Mouse (Mus musculus): Measurements from ENCODE around the gene Gcdh. TPM values are rescaled to one million over a fixed set of nuclear protein-coding genes. Genes with fewer than 3 reads are reported as not detected.

The Gcdh gene
- polyA plus RNA-seq, 1 experiment from 2014 or later = 35.7 TPM

DNA sequence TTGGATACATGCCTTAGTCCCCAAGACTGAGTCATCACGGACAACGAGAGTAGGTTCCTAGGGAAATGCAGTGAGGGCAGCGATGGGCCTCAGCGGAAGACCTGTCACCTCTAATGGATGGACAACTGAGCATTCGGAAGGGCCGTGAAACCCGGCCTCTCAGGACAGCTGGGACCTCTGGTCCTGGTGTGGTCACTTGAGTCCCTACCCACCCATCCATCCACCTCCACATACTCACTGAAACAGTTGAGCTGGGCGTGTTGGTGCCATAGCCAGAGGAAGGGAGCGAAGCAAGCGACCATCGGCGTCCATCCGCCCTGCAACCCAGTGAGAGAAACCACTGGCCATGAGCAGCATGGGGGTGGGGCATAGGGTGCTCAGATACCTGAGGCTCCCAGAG, 36.9 kb upstream of the Gcdh start:
- WGBS = 83% methylated on average over 13 of the region's 13 CpGs
- Histone ChIP-seq H3K4me3 (ENCODE audit: low read depth, low read length) (no peak overlapping the region), H3K9ac (ENCODE audit: low read length) (no peak overlapping the region), H3K4me2 (ENCODE audit: low read length) (no peak overlapping the region), H3K36me3 (ENCODE audit: control insufficient read depth, insufficient read depth, low read length) (no peaks in the 10 kb centered on the region), H3K27ac (ENCODE audit: low read depth) (no peak overlapping the region), H3K27me3 (replicated peaks; ENCODE audit: control insufficient read depth, insufficient read depth, low read length) (peaks cover 53% of the 10 kb centered on the region), H3K9me3 (ENCODE audit: control insufficient read depth, low read length) (no peaks in the 10 kb centered on the region), H3K4me1 (replicated peaks; ENCODE audit: control insufficient read depth, insufficient read depth, low read length) (peaks cover 3% of the 10 kb centered on the region; the same call in 1 of the 2 replicates)
- DNase-seq (ENCODE audit: low spot score) = no peak
- ATAC-seq (replicated peaks; ENCODE audit: low FRiP score, low TSS enrichment, low read depth) = no peak

DNA sequence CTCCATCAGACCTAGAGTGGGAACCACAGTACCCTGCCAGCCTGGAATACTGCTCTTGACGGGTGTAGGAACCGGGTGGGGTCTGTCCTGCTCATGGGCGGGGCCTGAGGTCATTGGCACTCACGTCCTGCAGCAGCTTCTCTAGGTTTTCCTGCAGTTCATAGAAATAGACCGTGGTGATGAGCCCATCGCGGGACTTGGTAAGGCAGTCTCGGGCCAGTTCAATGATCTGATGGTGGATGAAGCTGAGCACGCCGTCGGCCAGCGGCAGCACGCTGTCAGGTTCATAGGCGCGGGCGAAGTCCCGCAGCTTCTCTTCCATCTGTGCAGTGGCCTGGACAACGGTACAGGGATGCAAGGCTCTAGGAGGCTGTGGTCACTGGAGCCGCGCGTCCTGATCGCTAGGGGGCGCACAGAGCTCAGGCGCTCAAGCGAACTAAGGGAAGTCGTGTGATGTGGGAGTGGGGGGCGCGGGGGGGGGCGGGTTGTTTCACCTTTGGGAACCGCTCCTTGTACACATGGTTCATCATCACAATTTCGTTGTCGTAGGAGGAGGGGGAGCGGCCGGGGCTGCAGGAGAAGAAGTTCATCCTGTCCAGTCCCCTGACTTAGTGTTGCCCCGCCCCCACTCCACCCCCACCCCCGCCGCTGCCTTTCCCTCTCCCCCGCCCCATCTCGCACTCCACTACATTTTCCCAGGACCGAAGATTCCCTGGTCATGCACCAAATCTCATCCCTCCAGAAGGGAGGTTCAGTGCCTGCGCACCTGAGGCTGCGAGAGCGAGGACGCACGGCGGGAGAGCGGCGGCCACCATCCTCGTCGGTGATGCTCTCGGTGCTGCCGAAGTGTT, 35.0 kb upstream of the Gcdh start:
- Histone ChIP-seq H3K27ac (ENCODE audit: low read depth) (no peak overlapping the region), H3K27me3 (replicated peaks; ENCODE audit: control insufficient read depth, insufficient read depth, low read length) (peaks cover 37% of the 10 kb centered on the region), H3K9ac (ENCODE audit: low read length) (no peak overlapping the region), H3K9me3 (ENCODE audit: control insufficient read depth, low read length) (no peaks in the 10 kb centered on the region), H3K4me3 (ENCODE audit: low read depth, low read length) (peak overlapping the region; percentile 23), H3K4me2 (ENCODE audit: low read length) (peak overlapping the region; percentile 59), H3K36me3 (ENCODE audit: control insufficient read depth, insufficient read depth, low read length) (no peaks in the 10 kb centered on the region), H3K4me1 (replicated peaks; ENCODE audit: control insufficient read depth, insufficient read depth, low read length) (no peaks in the 10 kb centered on the region; the same call in 1 of the 2 replicates)
- peak; percentile 85 for DNase-seq (ENCODE audit: low spot score)
- ATAC-seq (replicated peaks; ENCODE audit: low FRiP score, low TSS enrichment, low read depth) = peak; percentile 76
- WGBS = 3% methylated on average over 48 of the region's 52 CpGs

DNA sequence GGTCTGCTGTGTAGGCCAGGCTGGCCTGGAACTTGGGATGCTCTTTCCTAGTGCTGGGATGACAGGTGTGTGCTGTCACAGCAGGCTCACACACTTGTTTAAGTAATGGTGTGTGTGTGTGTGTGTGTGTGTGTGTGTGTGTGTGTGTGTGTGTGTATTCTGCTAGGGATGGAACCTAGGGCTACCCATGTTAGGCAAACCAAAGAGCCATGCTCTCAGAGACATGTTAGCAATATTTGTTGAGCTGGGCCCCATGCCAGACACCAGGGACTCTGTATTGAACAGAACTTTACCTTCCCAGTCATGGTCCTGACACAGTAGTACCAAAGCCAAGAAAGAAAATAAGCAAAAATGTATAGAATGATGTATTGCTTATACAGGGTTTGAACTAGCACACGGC, 33.8 kb upstream of the Gcdh start:
- H3K27ac ChIP-seq (ENCODE audit: low read depth) = no peak overlapping the region
- DNase-seq (ENCODE audit: low spot score) (no peak), ATAC-seq (replicated peaks; ENCODE audit: low FRiP score, low TSS enrichment, low read depth) (no peak)
- no peak overlapping the region for H3K4me3 ChIP-seq (ENCODE audit: low read depth, low read length)
- H3K9ac ChIP-seq (ENCODE audit: low read length) = no peak overlapping the region
- no peaks in the 10 kb centered on the region for H3K9me3 ChIP-seq (ENCODE audit: control insufficient read depth, low read length)
- peaks cover 39% of the 10 kb centered on the region for H3K27me3 ChIP-seq (replicated peaks; ENCODE audit: control insufficient read depth, insufficient read depth, low read length)
- H3K36me3 ChIP-seq (ENCODE audit: control insufficient read depth, insufficient read depth, low read length) = no peaks in the 10 kb centered on the region
- no peaks in the 10 kb centered on the region; the same call in 1 of the 2 replicates for H3K4me1 ChIP-seq (replicated peaks; ENCODE audit: control insufficient read depth, insufficient read depth, low read length)
- 83% methylated on average over 1 of the region's 1 CpGs for WGBS
- H3K4me2 ChIP-seq (ENCODE audit: low read length) = no peak overlapping the region

DNA sequence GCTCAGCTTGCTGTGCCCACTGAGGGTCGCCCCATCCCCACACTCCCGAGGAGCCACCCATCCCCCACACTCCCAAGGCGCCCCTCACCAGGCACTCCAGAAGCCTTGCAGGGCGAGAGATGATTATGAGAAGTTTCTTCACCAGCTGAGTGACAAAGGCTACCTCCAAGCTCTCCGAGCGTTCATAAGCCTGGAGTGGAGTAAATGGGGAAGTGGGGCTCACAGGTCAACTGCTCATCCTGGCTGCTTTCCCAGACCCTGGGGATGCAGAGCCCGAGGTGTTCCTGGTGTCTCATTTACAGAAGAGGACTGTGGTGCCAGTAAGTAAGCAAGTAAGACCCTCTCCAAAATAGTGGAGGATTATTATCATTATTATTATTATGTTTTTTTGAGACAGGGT, 31.8 kb upstream of the Gcdh start:
- H3K4me2 ChIP-seq (ENCODE audit: low read length) = no peak overlapping the region
- 67% methylated on average over 7 of the region's 7 CpGs for whole genome bisulfite sequencing

DNA sequence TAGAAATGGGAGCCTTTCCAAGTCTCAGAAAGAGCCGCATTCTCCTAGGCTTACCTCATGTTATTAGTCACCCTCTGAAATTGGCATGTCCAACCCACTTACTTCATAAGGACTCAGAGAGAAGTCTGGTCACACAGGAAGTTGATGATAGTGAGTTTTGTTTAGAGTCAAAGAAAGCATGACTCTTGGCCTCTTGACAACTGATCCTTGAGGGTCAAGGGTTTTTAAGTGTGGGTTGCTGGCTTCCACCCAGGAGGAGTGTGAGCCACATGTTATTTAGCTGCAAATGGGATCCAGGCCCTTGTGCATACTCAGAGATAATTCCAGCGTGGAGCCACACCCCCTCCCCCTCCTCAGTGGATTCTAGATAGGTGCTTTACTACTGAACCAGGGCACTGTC, 27.9 kb upstream of the Gcdh start:
- H3K27ac ChIP-seq (ENCODE audit: low read depth) = no peak overlapping the region
- peaks cover 16% of the 10 kb centered on the region; the same call in 1 of the 2 replicates for H3K27me3 ChIP-seq (replicated peaks; ENCODE audit: control insufficient read depth, insufficient read depth, low read length)
- H3K9ac ChIP-seq (ENCODE audit: low read length) = no peak overlapping the region
- ATAC-seq (replicated peaks; ENCODE audit: low FRiP score, low TSS enrichment, low read depth) (no peak), DNase-seq (ENCODE audit: low spot score) (no peak)
- no peaks in the 10 kb centered on the region for H3K9me3 ChIP-seq (ENCODE audit: control insufficient read depth, low read length)
- WGBS = 67% methylated on average over 2 of the region's 2 CpGs
- H3K4me2 ChIP-seq (ENCODE audit: low read length) = no peak overlapping the region
- H3K36me3 ChIP-seq (ENCODE audit: control insufficient read depth, insufficient read depth, low read length) = no peaks in the 10 kb centered on the region
- no peak overlapping the region for H3K4me3 ChIP-seq (ENCODE audit: low read depth, low read length)
- no peaks in the 10 kb centered on the region for H3K4me1 ChIP-seq (replicated peaks; ENCODE audit: control insufficient read depth, insufficient read depth, low read length)

More for the DNA sequence above, 31.8 kb upstream of the Gcdh start:
- H3K27ac ChIP-seq (ENCODE audit: low read depth) = no peak overlapping the region
- no peaks in the 10 kb centered on the region; the same call in 1 of the 2 replicates for H3K4me1 ChIP-seq (replicated peaks; ENCODE audit: control insufficient read depth, insufficient read depth, low read length)
- H3K27me3 ChIP-seq (replicated peaks; ENCODE audit: control insufficient read depth, insufficient read depth, low read length) = peaks cover 24% of the 10 kb centered on the region
- H3K9me3 ChIP-seq (ENCODE audit: control insufficient read depth, low read length) = no peaks in the 10 kb centered on the region
- no peaks in the 10 kb centered on the region for H3K36me3 ChIP-seq (ENCODE audit: control insufficient read depth, insufficient read depth, low read length)
- ATAC-seq (replicated peaks; ENCODE audit: low FRiP score, low TSS enrichment, low read depth) (no peak), DNase-seq (ENCODE audit: low spot score) (no peak)
- H3K9ac ChIP-seq (ENCODE audit: low read length) = no peak overlapping the region
- H3K4me3 ChIP-seq (ENCODE audit: low read depth, low read length) = no peak overlapping the region

DNA sequence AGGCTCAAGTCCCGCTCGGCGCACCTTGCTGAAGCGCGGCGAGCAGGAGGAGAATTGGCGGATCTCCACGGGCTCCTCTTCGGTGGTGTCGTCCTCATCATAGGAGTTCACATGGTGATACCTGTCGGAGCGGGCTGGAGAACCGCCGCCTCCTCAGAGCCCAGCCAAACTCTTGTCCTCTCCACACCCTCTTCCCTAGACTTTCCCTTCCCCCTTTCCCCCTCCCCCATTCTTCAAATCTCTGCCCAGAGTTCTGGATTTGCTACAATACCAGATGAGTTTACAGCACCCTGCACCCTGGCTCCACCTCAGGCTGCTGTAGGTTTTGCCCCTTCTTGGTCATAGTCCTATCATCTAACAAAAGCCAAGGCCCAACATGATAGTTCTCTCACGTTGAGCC, 24.9 kb upstream of the Gcdh start:
- no peak for ATAC-seq (replicated peaks; ENCODE audit: low FRiP score, low TSS enrichment, low read depth)

DNA sequence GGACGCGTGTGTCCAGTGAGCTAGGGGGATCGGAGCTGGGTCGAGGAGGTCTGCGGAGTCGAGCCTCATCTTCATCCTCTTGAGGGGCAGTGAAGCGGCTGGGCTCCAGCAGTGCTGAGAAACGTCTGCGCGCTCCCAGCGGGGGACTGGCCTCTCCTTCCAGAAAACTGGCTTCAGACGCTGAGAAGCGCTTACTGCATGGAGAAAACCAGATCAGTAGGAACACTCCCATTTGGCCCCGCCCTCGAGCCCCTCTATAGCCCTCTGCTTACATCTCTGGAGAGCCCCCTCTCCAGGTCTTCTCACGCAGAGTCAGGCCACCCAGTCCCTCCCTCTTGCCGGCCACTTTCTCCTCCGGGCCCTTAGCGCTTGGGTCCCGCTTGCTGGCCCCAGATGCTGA, 24.1 kb upstream of the Gcdh start:
- DNase-seq (ENCODE audit: low spot score) (no peak), ATAC-seq (replicated peaks; ENCODE audit: low FRiP score, low TSS enrichment, low read depth) (no peak)
- Histone ChIP-seq H3K4me2 (ENCODE audit: low read length) (no peak overlapping the region), H3K4me3 (ENCODE audit: low read depth, low read length) (no peak overlapping the region), H3K27ac (ENCODE audit: low read depth) (no peak overlapping the region), H3K9me3 (ENCODE audit: control insufficient read depth, low read length) (no peaks in the 10 kb centered on the region), H3K27me3 (replicated peaks; ENCODE audit: control insufficient read depth, insufficient read depth, low read length) (peaks cover 30% of the 10 kb centered on the region), H3K4me1 (replicated peaks; ENCODE audit: control insufficient read depth, insufficient read depth, low read length) (no peaks in the 10 kb centered on the region), H3K9ac (ENCODE audit: low read length) (no peak overlapping the region), H3K36me3 (ENCODE audit: control insufficient read depth, insufficient read depth, low read length) (no peaks in the 10 kb centered on the region)
- 25% methylated on average over 20 of the region's 20 CpGs for WGBS

More for the DNA sequence above, 24.9 kb upstream of the Gcdh start:
- WGBS = 90% methylated on average over 15 of the region's 15 CpGs
- Histone ChIP-seq H3K4me2 (ENCODE audit: low read length) (no peak overlapping the region), H3K27ac (ENCODE audit: low read depth) (no peak overlapping the region), H3K27me3 (replicated peaks; ENCODE audit: control insufficient read depth, insufficient read depth, low read length) (peaks cover 25% of the 10 kb centered on the region), H3K4me1 (replicated peaks; ENCODE audit: control insufficient read depth, insufficient read depth, low read length) (no peaks in the 10 kb centered on the region), H3K9me3 (ENCODE audit: control insufficient read depth, low read length) (no peaks in the 10 kb centered on the region), H3K4me3 (ENCODE audit: low read depth, low read length) (no peak overlapping the region), H3K36me3 (ENCODE audit: control insufficient read depth, insufficient read depth, low read length) (no peaks in the 10 kb centered on the region), H3K9ac (ENCODE audit: low read length) (no peak overlapping the region)
- DNase-seq (ENCODE audit: low spot score) = no peak

DNA sequence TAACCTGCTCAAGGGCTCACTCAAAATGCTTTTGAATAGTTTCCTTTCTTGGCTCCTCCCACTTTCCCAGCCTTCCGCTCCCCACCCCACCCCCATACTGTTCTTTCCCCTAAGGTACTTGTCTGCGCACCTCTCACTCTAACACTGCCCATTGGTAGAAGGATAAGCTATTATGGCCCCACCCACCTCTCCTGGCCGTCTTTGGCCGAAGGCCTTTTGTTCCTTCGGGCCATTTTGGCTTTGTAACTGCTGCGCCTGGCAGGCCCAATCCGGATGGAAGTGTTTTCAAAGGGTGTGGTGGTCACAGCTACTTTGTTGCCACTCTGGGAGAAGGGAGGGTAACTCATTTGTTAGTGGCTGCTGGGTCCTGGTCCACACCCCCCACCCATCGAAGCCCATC, 21.5 kb upstream of the Gcdh start:
- Histone ChIP-seq H3K9me3 (ENCODE audit: control insufficient read depth, low read length) (no peaks in the 10 kb centered on the region), H3K4me1 (replicated peaks; ENCODE audit: control insufficient read depth, insufficient read depth, low read length) (0 out of 2 replicates have a peak, but pooled peaks cover 4% of the 10 kb centered on the region), H3K4me3 (ENCODE audit: low read depth, low read length) (no peak overlapping the region), H3K27ac (ENCODE audit: low read depth) (no peak overlapping the region), H3K36me3 (ENCODE audit: control insufficient read depth, insufficient read depth, low read length) (no peaks in the 10 kb centered on the region), H3K27me3 (replicated peaks; ENCODE audit: control insufficient read depth, insufficient read depth, low read length) (peaks cover 54% of the 10 kb centered on the region), H3K9ac (ENCODE audit: low read length) (no peak overlapping the region), H3K4me2 (ENCODE audit: low read length) (no peak overlapping the region)
- no peak for DNase-seq (ENCODE audit: low spot score)
- no peak for ATAC-seq (replicated peaks; ENCODE audit: low FRiP score, low TSS enrichment, low read depth)
- WGBS = 84% methylated on average over 8 of the region's 8 CpGs

DNA sequence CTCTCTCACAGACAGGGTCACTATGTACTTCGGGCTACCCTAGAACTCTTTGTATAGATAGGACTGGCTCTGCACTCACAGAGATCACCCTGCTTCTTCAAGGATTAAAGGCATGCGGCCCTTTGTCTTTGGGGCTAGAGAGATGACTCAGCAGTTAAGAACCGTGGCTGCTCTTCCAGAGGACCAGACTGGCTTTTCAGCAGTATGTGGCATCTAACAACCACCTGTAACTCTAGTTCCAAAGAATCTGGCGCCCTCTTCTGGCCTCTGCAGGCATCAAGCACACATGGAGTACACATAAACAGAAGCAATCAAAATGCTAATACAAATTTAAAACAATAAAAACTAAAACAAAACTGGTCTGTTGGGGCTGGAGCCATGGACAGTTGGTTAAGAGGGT, 20.2 kb upstream of the Gcdh start:
- H3K36me3 ChIP-seq (ENCODE audit: control insufficient read depth, insufficient read depth, low read length) = no peaks in the 10 kb centered on the region
- WGBS = 27% methylated on average over 4 of the region's 4 CpGs
- no peak overlapping the region for H3K9ac ChIP-seq (ENCODE audit: low read length)
- H3K4me2 ChIP-seq (ENCODE audit: low read length) = peak overlapping the region; percentile 64
- no peaks in the 10 kb centered on the region for H3K9me3 ChIP-seq (ENCODE audit: control insufficient read depth, low read length)
- no peak for ATAC-seq (replicated peaks; ENCODE audit: low FRiP score, low TSS enrichment, low read depth)
- H3K4me3 ChIP-seq (ENCODE audit: low read depth, low read length) = no peak overlapping the region
- H3K27ac ChIP-seq (ENCODE audit: low read depth) = no peak overlapping the region
- H3K27me3 ChIP-seq (replicated peaks; ENCODE audit: control insufficient read depth, insufficient read depth, low read length) = peaks cover 66% of the 10 kb centered on the region
- DNase-seq (ENCODE audit: low spot score) = no peak
- peaks cover 7% of the 10 kb centered on the region; the same call in 1 of the 2 replicates for H3K4me1 ChIP-seq (replicated peaks; ENCODE audit: control insufficient read depth, insufficient read depth, low read length)

All from intestine, embryonic 14.5 days (tissue).